Mouse (Mus musculus): Measurements from ENCODE around the gene Mink1.
"Not testable (repeated sequence)": the region's sequence is repeated elsewhere in the genome, so short reads cannot be mapped to it uniquely, and the experiment has no call there.

Gene Mink1

GRCm38 (mm10) chr11:70562287-70562994 lies at the start of gene Mink1:
Mink1 (plus strand) TSS chr11:70562881.
- peak; percentile 91 to 95 for DNase-seq

GRCm38 (mm10) chr11:70513520-70513919 lies 49.2 kb upstream of the Mink1 start:
- DNase-seq: no peak

DNA sequence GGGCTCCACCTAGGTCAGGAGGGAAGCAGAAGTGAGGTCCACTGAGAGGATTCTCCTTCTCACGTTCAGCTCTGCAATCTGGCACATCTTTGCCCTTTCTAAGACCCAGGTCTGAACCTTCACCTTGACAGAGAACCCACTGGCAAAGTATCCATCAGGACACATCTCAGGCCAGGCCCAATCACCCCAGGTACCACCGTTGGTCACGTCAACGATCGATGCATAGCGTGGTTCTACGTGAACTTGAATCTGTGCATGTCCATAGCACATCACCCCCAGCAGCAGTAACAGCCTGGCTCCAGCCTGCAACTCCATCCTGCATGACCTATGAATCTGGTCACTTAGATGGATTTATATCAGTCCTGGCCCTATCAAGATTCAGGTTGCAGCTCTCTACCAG lies 48.4 kb upstream of the Mink1 start, which contains the start of gene Vmo1:
TSS of gene Vmo1 (minus strand) at position 329 of the 400 bp plus-strand sequence.
- no peak for DNase-seq

DNA sequence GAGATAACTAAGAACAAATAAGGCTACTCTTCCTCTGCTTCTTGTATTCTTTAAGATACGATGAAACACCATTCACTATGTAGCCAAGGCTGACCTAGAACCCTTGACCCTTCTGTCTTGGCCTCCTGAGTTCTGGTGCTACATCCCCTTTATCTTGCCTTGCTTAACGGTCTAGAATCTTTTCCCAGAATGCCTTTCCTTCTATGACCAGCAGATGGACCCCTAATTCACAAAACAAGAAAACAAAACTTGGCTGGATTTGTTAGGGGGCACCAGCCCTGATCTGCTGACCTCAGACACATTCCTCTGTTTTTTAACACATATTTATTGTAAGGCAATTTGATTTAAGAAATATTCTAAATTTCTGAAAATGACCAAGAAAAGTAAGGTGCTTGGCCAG lies 46.3 kb upstream of the Mink1 start:
- peak; percentile 58 to 63 for DNase-seq

DNA sequence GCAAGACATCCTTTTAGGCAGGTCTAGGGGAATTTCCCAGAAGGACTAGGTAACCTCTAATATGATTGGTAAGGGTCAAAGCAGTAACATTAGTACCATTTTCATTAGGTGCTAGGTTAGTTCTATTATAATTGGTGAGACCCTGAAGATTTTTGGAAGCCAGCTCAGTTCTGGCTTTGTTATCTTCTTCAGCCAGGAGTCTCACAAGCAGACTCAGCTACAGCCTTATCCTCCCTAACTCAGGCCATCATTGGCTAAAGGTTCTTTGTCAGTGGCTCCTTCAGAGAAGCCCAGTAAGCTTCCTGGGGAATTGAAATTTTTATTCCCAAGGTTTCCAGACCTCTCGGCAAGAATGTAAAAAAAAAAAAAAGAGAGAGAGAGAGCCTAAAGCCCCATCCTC lies 44.2 kb upstream of the Mink1 start:
- no peak for DNase-seq

DNA sequence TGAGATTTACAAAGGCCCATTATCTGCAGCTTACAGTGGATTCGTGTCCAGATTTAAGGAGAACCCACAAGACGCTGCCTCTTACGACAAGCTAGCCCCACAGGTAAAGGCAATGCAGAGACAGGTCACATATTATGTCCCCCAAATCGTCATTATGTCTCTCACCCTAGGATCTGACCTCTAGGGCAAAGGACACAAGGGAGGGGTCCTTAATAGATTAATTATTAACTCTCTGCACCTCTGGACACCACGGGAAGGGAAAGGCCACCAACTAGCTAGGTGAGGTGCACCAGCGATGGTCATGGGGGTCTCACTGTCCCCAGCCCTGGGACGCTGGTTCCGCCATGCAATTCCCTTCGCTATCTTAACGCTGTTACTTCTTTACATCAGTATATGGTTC lies 43.8 kb upstream of the Mink1 start, which contains the start of gene Gltpd2:
TSS of gene Gltpd2 (plus strand) at position 274 of the 400 bp plus-strand sequence.
- DNase-seq: no peak

DNA sequence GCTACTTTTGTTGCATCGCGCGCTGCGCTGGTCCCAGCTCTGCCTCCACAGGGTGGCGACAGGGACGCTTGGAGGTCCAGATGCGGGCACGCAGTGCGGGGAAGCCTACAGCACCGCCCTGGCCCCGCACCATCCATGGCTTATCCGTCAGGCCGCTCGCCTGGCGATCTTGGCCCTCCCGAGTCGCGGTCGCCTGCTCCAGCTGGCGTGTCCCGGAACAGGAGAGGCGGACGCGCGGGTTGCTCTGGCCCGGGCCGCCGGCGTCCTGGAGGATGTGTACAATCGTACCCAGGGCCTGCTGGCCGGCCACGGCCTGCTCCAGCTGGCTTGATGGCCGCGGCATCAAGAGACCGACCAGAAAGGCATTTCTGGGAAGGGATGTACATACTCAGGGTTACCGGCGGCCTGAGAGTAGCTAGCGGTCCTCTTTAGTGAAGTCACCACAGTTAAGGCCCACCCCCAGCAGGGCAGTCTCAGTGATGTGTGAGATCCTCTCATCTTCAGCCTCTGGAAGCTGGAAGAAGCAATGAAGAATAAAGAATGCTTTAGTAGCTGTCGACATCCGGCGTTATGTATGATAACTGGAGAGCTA lies 42.4 kb upstream of the Mink1 start:
- peak; percentile 52 to 59 for DNase-seq

DNA sequence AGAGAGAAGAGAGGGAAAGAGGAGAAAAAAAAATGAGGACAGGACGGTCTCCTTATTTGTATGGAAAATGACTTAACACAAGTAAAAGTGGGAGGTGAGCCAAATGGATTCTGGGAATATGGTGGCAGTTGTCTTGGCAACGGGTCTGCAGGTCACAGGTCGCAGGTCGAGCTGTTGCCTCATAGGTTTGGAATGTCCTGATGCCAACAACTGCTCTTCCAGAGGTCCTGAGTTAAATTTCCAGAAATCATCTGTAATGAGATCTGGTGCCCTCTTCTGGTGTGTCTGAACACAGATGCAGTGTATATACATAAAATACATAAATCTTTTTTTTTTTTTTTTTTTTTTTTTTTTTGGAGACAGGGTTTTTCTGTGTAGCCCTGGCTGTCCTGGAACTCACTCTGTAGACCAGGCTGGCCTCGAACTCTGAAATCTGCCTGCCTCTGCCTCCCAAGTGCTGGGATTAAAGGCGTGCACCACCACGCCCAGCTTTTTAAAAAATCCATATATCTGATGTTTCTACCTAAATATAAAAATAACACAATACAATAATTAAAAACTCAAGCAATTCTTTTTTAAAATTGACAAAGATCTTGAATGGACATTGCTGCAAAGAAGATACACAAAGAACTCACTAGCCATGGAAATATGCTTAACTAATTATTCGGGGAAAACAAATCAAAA lies 39.2 kb upstream of the Mink1 start:
- DNase-seq: not testable (repeated sequence)

- no peak for DNase-seq
Measured at GRCm38 (mm10) chr11:70524782-70525181, 37.9 kb upstream of the Mink1 start.

DNA sequence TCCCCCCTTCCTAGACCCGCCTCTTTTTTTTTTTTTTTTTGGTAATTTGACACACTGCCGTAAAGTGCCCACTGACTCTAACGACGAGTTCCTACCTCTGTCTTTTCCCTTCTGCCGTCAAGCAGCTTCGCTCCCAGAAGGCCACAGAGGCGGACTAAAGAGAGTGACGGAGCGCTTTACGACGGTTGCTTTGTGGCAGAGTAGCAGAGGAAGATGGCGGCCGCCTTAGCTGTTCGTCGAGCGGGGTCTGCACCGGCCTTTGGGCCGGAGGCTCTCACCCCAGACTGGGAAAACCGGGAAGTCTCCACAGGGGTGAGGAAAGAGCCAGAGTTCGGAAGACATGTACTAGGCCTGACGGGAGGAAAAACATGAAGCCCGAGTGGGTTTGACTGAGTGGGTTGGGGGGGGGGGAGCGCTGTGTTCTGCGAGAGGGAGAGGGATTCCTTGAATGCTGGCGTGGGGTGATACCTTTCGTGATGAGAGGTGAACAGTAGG lies 37.5 kb upstream of the Mink1 start, which contains the start of gene Psmb6:
TSS of gene Psmb6 (plus strand) at position 184 of the 495 bp plus-strand sequence.
- DNase-seq: peak; percentile 90 to 92

DNA sequence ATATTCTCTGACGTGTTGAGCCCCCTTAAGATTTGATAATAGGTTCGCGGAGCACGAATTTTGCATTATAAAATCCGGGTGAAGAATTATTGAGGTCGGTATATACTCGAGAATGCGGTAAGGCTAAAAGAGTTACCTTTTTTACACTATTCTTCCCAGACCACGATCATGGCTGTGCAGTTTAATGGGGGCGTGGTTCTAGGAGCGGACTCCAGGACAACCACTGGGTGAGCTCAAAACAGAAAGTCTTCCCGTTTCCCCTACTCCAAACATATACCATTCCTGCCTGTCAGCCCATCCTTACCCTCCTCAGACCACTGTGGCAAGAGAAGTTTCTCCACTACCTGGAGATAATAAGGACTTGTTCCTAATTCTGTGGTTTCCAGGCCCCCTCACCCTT lies 37.0 kb upstream of the Mink1 start:
- DNase-seq: no peak

DNA sequence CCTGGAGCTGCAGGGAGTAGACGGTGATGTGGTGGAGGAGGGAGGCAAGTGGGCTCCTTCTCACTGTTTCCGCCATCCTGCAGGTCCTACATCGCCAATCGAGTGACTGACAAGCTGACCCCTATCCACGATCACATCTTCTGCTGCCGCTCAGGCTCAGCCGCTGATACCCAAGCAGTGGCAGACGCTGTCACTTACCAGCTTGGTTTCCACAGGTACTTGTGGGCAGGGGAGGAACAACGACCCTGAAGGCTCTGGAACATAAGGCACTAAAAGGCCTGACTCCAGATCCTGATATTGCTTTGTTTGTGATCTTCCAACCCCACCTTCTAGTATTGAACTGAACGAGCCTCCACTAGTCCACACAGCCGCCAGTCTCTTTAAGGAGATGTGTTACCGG lies 36.5 kb upstream of the Mink1 start:
- DNase-seq: no peak

DNA sequence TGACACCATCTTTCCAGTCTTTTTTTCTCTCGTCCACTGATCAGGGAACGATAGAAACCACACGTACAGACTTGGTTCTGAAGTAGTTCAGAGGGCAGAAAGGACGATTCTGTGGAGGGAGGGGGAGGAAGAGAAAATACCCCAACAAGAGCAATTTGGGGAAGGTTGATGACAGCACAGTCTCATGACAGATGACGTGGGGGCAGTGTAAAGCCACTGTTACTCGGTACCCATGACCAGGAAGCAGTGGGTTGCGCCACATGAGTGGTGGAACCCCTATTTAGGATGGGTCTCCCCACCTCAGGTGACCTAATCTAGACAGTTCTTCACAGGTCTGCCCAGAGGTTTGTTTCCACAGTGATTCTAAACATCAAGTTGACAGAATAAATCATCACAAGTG lies 34.1 kb upstream of the Mink1 start:
- no peak for DNase-seq

GRCm38 (mm10) chr11:70531065-70531464 lies 31.6 kb upstream of the Mink1 start:
- DNase-seq: not testable (repeated sequence)

DNA sequence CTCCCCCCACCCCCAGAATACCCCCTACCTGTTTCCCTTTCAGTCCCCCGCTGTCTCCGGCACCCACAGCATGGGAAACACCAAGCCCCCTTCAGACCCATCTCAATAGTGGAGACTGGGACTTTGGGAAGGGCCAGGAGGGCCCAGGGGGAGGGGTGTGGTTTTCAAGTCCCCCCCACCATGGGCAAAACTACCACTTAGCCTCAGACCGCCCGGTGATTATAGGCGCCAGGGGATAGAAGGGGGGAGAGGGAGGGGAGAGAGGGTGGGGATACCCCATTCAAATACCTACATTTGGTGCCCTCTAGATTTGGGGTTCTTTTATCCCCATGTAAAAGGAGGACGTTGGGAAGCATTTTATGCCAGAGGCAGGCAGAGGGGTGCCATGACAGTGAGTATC lies 29.8 kb upstream of the Mink1 start, which contains the start of gene Gm40193:
TSS of gene Gm40193 (minus strand) at position 101 of the 400 bp plus-strand sequence.
- no peak for DNase-seq

DNA sequence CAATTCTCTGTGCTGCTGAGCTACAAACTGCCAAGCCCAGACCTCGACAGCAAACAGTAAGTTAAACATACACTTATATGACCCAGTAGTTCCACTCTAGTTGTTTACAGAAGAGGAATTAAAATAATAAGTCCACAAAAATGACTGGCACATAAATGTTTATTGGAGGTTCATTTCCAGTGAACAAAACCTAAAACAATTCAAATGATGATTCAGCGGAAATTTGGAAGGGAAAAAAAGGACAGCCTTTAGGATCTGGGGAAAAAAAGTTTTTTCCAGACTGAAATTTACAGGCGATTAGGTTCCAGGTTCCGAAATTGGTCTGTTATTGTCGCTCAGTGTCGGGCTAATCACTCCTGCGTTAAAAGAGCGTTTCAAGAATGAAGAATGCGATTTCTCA lies 23.3 kb upstream of the Mink1 start:
- no peak for DNase-seq

- peak; percentile 68 to 78 for DNase-seq
Measured at GRCm38 (mm10) chr11:70539877-70540587, 22.6 kb upstream of the Mink1 start, which contains the start of gene Pld2. Pld2 (plus strand) TSS chr11:70540064.

DNA sequence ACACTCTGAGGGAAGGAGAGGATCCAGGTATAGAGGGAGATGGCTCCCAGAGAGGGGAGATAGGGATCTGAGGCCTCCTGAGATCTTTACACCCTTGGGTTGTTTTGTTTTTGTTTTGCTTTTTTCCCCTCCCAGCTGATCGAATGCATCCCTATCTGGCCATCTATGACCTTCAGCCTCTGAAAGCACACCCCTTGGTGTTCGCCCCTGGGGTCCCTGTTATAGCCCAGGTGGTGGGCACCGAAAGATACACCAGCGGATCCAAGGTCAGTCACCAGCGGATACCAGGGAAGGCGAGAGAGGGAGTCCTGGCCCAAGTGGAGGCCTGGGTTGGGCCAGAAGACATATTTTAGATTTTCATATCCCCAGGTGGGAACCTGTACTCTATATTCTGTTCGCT lies 21.8 kb upstream of the Mink1 start:
- DNase-seq: no peak

DNA sequence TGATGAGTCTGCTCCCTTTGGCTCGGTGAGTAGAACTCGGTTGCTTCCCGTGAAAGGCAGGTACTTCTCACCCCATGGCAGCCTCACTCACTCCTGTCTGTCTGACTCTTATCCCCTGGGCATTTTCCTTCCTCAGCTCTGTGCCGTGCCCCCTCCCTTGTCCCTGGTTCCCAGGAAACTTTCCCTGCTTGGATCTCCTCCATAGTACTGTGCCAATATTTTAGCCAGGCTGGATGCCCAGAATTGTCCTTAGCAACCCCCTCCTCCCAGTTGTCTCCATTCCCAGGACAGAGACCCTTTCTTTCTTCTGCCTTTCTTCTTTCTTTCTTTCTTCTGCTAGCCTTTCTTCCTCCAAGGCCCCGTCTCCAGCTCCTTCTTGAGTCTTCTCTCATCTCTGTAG lies 21.3 kb upstream of the Mink1 start:
- no peak for DNase-seq

DNA sequence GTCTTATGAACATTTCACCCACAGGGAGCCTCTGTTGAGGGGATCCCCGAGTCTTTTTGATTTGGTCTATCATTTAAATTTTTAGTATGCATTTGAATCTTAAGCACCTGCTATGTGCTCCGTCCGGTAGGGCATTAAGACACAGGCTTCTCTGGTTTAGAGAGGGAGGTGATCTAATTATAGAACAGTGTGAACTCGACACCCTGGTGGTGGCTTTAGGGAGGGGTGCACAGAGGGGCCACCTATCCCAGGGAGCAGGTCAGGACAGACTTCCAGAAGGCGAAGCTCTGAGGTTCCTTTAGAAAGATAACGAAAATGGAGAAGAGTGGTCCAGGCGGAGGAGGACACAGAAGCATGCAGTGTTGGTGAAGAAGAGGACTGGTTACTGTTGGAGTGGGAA lies 18.2 kb upstream of the Mink1 start:
- no peak for DNase-seq

DNA sequence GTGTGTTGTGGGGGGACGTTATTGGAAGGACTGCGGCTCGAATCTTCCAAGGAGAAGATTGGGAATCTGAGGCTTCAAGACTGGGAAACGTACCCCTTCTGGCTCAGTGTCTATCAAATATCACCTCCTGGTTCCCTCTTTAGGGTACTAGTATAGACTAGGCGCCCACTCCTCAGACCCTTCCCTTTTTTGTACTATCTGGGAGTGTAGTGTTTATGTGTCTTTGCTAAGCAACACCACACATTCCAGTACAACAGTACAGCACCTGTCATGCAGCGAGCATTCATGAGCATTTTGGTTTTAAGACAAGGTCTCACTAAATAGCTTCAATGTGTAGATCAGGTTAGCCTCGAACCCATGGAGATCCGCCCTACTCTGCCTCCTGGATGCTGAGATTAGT lies 11.2 kb upstream of the Mink1 start:
- DNase-seq: no peak

- DNase-seq: no peak
Measured at GRCm38 (mm10) chr11:70553940-70554339, 8.7 kb upstream of the Mink1 start.

GRCm38 (mm10) chr11:70557545-70557944 lies 5.1 kb upstream of the Mink1 start:
- DNase-seq: no peak

Data from cerebellum, postnatal 14 days (tissue).